Mouse (Mus musculus) small intestine, adult 2 months (tissue): ENCODE data around the gene Phlpp1. TPM values are rescaled to one million over a fixed set of nuclear protein-coding genes. Genes with fewer than 3 reads are reported as not detected.

ENCODE experiments used
- H3K27ac ChIP-seq: fragments of 200-500 bp; 2 replicates; pipeline ENCODE4 v1.5.1; 2012; ENCODE audit warnings: low read depth, low read length, control low read depth, inconsistent platforms; ENCODE audit not compliant: insufficient read depth
- H3K27me3 ChIP-seq: fragments of 200-500 bp; 2 replicates; pipeline ENCODE4 v1.6.1; 2012; ENCODE audit warnings: mild to moderate bottlenecking, moderate library complexity, low read length, inconsistent platforms; ENCODE audit not compliant: control insufficient read depth, insufficient read depth
- H3K36me3 ChIP-seq: fragments of 200-500 bp; 2 replicates; pipeline ENCODE4 v1.6.1; 2012; ENCODE audit warnings: mild to moderate bottlenecking, low read length, control low read depth, inconsistent platforms; ENCODE audit not compliant: control insufficient read depth, insufficient read depth
- H3K4me1 ChIP-seq: fragments of 200-500 bp; 2 replicates; pipeline ENCODE4 v1.6.1; 2012; ENCODE audit warnings: low read length, inconsistent platforms, mixed read lengths; ENCODE audit not compliant: control insufficient read depth, insufficient read depth, insufficient read length
- H3K4me3 ChIP-seq: fragments of 200-500 bp; 2 replicates; pipeline ENCODE4 v1.5.1; 2012; ENCODE audit warnings: low read depth, mild to moderate bottlenecking, control low read depth, inconsistent platforms, low read length, moderate library complexity
- CTCF ChIP-seq: fragments of 200-500 bp; IDR thresholded peaks from 2 replicates; pipeline ENCODE4 v1.5.1; 2012; ENCODE audit warnings: low read depth, mild to moderate bottlenecking, control low read depth, inconsistent platforms, low read length, moderate library complexity, mixed read lengths; ENCODE audit not compliant: insufficient replicate concordance, insufficient read length; ENCODE audit errors: extremely low read depth
- POLR2A ChIP-seq: fragments of 200-500 bp; IDR thresholded peaks from 2 replicates; pipeline ENCODE4 v1.6.1; 2012; ENCODE audit warnings: low read depth, mild to moderate bottlenecking, control low read depth, inconsistent platforms, low read length, moderate library complexity
- WGBS: fragments of 180-500 bp; shearing (Covaris S2); methylation state at CpG from one replicate; pipeline ENCODE4 v1.1.7; 2018; 5-methylcytosine and 5-hydroxymethylcytosine counted together
- polyA plus RNA-seq: library from polyadenylated mRNA; depleted of rRNA; stranded (reverse); fragments of >200 nt; gene quantifications from 2 replicates; pipeline ENCODE4 v1.2.3, GENCODE M21; 2012

Gene Phlpp1
- polyA plus RNA-seq, 1 experiment: 6.5 TPM

- TF ChIP-seq POLR2A (no peak), CTCF (no peak)
- Histone ChIP-seq H3K27ac (no peak overlapping the region), H3K27me3 (no peaks in the 10 kb centered on the region), H3K36me3 (no peaks in the 10 kb centered on the region), H3K4me1 (peaks cover 6% of the 10 kb centered on the region), H3K4me3 (no peak overlapping the region)
- WGBS: 90% methylated on average over 6 of the region's 6 CpGs
Observed at GRCm38 (mm10) chr1:106273801-106274200, 102.2 kb downstream of the Phlpp1 start.

GRCm38 (mm10) chr1:106274561-106275001 is 103.0 kb downstream of the Phlpp1 start:
- Histone ChIP-seq H3K27me3 (no peaks in the 10 kb centered on the region), H3K36me3 (no peaks in the 10 kb centered on the region), H3K27ac (no peak overlapping the region), H3K4me1 (peaks cover 6% of the 10 kb centered on the region), H3K4me3 (no peak overlapping the region)
- whole genome bisulfite sequencing: 64% methylated on average over 10 of the region's 10 CpGs
- TF ChIP-seq POLR2A: no peak
- TF ChIP-seq CTCF: no peak

- no peak overlapping the region for H3K4me3 ChIP-seq
- H3K4me1 ChIP-seq: peaks cover 9% of the 10 kb centered on the region
- no peak overlapping the region for H3K27ac ChIP-seq
- WGBS: 88% methylated on average over 4 of the region's 4 CpGs
- no peaks in the 10 kb centered on the region for H3K27me3 ChIP-seq
- TF ChIP-seq CTCF: no peak
- TF ChIP-seq POLR2A: no peak
- no peaks in the 10 kb centered on the region for H3K36me3 ChIP-seq
Observed at GRCm38 (mm10) chr1:106275142-106275541, 103.6 kb downstream of the Phlpp1 start.

GRCm38 (mm10) chr1:106275731-106276130 is 104.2 kb downstream of the Phlpp1 start:
- Histone ChIP-seq H3K27ac (no peak overlapping the region), H3K36me3 (no peaks in the 10 kb centered on the region), H3K27me3 (no peaks in the 10 kb centered on the region), H3K4me1 (peaks cover 12% of the 10 kb centered on the region), H3K4me3 (no peak overlapping the region)
- 86% methylated on average over 7 of the region's 7 CpGs for WGBS
- no peak for TF ChIP-seq POLR2A
- no peak for TF ChIP-seq CTCF

- peaks cover 12% of the 10 kb centered on the region for H3K4me1 ChIP-seq
- no peak overlapping the region for H3K27ac ChIP-seq
- 82% methylated on average over 1 of the region's 1 CpGs for WGBS
- no peak overlapping the region for H3K4me3 ChIP-seq
- H3K27me3 ChIP-seq: no peaks in the 10 kb centered on the region
- H3K36me3 ChIP-seq: no peaks in the 10 kb centered on the region
- TF ChIP-seq POLR2A (no peak), CTCF (no peak)
Observed at GRCm38 (mm10) chr1:106276824-106277223, 105.3 kb downstream of the Phlpp1 start.

GRCm38 (mm10) chr1:106277286-106277685 is 105.7 kb downstream of the Phlpp1 start:
- 54% methylated on average over 4 of the region's 4 CpGs for WGBS
- Histone ChIP-seq H3K27me3 (no peaks in the 10 kb centered on the region), H3K4me3 (no peak overlapping the region), H3K36me3 (no peaks in the 10 kb centered on the region), H3K4me1 (peaks cover 12% of the 10 kb centered on the region), H3K27ac (no peak overlapping the region)
- no peak for TF ChIP-seq CTCF
- no peak for TF ChIP-seq POLR2A

GRCm38 (mm10) chr1:106278552-106279060 is 107.1 kb downstream of the Phlpp1 start:
- TF ChIP-seq POLR2A: no peak
- TF ChIP-seq CTCF: no peak
- H3K27me3 ChIP-seq: no peaks in the 10 kb centered on the region

More at GRCm38 (mm10) chr1:106278552-106279060, 107.1 kb downstream of the Phlpp1 start:
- H3K36me3 ChIP-seq: no peaks in the 10 kb centered on the region
- 22% methylated on average over 5 of the region's 5 CpGs for WGBS
- no peak overlapping the region for H3K27ac ChIP-seq
- peaks cover 12% of the 10 kb centered on the region for H3K4me1 ChIP-seq
- H3K4me3 ChIP-seq: no peak overlapping the region
